Mouse (Mus musculus) cerebellum, postnatal 10 days (tissue): ENCODE measurements around the gene Plin3.

Experiments used
- DNase-seq, 2 experiments: peaks; one replicate each; pipeline ENCODE4 v3.0.0; 2021; ENCODE audit warnings: mixed read lengths in 2 of 2

Plin3 gene

GRCm38 (mm10) chr17:56241541-56242401 is 50.9 kb downstream of the Plin3 start:
- DNase-seq: peak; percentile 91 to 94

GRCm38 (mm10) chr17:56233818-56234469 is 58.7 kb downstream of the Plin3 start:
- DNase-seq: peak; percentile 98

DNA sequence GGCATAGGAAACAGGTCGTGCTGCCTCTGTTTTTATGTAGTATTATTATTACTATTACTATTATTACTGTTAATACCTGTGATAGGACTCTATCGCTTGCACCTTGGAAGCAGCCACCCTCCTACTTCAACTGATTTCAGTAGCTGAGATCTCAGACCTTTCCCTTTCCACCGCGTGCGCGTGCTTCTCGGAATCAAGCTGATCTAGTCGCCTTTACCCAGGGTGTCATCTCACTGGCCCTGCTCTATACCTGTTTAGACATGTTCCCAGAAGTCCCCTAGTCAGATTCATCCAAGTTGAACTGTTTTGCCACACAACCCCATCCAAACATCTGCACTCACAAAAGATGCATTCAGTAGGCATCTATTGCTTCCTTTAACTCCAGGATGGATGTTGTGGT is 59.3 kb downstream of the Plin3 start:
- DNase-seq: peak in 1 of 2 experiments; percentile 37

DNA sequence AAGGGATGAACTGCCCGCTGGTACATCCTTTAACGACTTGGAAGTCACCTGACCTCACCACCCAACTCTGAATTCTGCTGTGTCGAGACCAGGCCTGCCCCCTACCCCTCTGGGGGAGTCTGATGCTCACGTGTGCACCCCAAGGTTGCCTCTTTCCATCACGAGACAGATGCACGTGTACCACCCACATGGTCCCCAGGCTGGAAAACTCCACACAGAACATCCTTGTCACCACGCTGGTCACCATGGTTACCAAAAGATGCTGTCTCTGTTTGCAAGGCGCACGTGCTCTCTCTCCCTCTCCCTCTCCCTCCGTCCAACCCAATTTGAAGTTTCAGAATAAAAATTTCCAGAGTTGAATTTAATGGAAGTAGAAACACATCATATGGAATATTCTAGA is 62.7 kb downstream of the Plin3 start:
- DNase-seq: no peak
